Mouse (Mus musculus): ENCODE measurements around the gene Hccs.
"Not testable (repeated sequence)": the region's sequence is repeated elsewhere in the genome, so short reads cannot be mapped to it uniquely, and the experiment has no call there.

The Hccs gene

DNA sequence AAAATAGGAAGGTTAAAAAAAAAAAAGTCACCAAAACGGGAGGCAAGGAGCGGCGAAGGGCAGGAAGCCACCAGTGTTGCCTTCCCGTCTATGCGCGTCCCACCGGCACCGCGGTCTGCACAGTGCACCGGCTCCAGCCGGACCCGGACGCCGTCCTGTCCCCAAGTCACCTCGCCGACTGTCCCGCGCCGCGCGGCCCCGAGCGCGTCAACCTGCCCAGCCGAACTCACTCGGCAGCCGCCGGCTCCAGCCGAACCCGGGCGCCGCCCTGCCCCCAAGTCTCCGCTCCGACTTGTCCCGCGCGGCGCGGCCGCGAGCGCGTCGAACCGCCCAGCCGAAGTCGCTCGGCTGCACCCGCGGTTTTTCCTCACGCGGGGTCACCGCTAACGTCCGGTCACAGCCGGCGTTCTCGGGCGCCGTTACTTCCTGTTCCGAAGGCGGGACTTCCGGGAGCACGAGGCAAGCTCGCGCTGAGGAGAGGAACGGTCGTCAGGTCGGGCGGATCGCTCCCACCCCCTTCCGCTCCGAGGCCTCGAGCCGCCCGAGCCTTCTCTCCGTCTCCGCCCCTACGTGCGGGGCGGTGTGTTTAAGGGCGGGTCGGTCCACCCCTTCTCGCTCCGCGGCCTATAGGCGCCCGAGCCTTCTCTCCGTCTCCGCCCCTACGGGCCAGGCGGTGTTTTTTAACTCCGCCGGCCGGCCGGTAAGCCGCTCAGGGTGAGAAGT is at the start of gene Hccs:
Hccs (minus strand) TSS at position 428 of the 723 bp plus-strand sequence.
- peak; percentile 81 to 92 for DNase-seq

DNA sequence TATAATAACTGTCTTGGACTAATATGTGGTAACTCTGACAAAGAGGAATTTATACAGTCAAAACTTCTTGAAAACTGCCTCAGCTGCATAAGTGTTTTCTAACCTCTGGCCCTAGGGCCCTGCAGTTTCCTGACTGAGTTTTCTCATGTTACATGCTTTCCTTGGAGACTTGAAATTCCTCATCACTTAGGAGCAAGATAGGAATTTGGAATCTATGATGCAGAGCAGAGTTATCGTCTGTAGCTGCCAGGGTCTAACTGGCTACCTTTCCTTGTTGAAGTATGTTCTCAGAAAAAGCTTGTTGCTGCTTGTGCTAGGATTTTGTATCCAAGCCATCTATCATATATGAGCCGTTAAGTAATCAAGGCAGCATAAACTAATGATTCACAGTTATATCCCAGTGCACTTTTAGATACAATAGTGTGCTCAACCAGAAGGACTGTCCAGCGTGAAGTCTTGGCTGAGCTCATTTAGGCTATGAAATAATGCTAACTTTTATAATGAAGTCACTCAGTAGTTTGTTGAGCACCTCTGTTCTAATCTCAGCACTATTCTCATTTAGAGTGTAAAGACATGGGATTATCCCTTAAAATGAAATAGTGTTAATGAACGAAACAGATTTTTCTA is 37.1 kb upstream of the Hccs start:
- no peak for DNase-seq

DNA sequence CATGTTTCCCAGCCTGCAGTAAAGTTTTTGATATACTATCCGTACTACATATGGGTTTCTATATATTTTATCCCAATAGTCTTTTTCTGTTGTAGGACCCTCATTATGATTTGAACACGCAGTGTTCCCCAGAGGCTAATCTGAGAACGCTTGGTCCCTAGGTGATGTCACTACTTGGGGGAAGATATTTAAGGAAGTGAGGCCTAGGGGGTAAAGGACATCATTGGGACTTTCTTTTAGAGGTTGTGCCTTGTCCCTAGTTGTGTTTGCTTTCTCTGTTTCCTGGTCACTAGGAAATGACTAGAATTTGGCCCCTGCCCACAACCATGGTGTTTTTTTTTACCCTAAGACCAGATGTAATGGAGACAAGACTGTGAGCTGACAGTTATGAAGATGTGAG is 18.0 kb upstream of the Hccs start:
- no peak for DNase-seq

DNA sequence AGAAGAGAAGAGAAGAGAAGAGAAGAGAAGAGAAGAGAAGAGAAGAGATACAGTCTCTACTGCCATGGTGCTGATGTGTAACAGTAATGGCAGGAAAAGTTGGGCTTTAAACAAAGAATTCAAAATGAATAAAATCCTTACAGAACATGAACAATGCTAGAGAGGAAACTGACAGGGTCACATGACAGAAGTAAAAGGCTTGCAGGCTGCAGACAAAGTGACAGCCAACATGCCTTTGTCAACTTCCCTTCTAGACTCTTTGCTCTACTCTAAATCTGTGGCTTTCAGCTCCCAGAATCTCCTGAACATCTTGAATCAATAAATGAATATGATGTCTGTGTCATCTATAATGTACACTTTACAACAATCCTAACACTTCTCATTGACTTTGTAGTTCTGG is 17.4 kb upstream of the Hccs start:
- DNase-seq: no peak

DNA sequence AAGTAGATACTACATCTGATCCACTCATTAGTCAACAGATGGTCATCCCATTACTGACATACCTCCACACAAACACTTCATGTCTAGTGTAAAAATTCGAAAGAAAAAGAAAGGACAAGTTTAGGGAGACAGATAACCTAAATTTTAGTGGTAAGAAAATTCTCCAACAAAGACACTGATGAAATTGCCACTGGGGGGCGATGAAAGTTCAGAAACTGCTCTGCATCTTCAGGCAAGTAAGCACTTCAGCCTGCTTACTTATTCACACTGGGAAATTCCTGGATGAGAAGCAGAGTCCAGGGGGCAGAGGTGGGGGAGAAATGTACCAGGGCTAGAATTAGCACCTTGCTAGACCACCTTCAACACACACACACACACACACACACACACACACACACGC is 12.1 kb upstream of the Hccs start:
- no peak for DNase-seq

DNA sequence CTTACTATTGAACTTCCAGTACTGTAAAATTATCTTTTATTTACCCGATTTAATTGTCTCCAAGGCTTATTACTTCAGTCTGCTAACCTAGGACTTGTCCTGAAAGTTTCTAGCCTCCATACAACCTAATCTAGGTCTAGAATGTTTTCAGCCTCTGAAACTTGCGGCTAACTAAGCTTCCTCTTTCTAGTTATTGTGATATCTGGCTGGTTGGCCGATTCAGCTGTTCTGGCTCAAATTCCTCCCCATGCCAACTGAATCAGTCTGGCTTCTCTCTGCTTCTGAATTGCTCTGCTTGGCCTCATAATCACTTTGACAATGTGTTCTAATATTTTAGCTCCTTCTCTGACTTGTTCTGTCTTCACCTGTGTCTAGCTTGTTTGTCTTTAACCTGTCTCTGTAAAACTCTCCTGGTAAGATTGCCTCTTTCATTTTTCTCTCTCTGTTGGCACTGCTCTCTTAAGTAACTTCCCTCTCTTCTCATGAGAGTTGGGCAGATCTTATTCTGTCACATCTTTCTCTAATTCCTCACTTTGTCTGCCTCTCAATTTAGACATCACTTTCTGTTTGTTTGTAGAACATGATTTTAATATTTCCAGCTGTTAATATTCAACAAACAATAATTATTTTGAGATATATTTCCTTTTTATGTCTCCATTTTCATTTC is 5.9 kb upstream of the Hccs start:
- DNase-seq: no peak

DNA sequence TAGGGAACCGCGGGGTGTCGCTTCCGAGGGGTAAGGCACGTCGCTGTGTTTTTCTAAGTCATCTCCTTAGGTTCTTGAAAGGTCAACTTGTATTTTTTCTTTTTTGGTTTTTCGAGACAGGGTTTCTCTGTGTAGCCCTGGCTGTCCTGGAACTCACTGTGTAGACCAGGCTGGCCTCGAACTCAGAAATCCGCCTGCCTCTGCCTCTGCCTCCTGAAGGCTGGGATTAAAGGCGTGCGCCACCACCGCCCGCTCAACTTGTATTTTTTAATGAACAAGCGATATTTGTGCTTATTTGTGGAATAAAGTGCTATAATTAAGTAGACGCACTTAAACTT is 465 bp upstream of the Hccs start:
- not testable (repeated sequence) for DNase-seq

DNA sequence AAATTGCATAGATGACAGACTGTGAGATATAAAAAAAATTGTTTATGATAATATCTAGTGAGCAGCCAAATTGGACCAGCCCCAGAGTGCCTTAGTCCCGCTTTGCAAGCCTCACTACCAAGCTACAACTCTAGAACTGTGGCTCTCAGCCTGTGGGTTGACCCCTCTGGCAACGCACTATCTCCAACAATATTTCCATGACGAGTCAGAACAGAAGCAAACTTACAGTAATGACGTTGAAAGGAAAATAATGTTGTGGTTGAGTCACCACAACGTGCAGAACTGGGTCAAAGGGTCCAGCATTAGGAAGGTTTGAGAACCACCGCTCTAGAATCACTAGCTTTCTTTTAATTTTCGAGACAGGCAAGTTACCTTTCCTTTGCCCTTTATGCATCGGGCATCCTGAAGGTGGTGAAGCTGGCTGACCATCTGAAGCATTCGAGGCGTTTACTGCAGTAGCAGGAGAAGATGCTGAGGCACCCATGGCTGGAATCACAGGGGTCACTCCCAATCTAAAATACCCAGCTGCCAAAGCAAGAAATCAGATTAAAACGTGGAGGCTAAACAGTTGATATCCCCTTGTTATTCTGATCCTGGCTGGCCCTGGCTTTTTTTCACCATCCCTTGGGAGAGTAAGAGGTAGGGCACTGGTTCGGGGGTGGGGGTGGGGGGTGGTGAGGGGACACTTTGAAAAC is 959 bp downstream of the Hccs start:
- no peak for DNase-seq

DNA sequence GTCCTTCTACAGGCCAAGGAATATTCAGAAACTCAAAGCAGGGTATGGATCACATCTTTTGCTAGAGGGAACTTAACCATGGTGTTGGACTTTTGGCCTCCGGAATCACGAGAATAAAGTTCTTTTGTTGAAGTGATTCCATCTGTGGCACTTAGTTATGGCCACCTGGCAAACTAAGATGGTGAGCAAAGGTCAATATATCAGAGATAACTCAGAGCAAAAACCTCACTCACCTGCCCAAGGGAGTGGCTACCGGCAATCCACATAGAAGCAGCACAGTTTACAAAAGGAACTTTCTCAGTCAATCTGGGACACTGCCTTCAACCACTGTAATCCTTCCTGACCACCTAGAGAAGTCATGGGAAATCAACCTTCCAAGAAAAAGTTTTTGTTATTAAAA is 11.6 kb downstream of the Hccs start:
- DNase-seq: no peak

DNA sequence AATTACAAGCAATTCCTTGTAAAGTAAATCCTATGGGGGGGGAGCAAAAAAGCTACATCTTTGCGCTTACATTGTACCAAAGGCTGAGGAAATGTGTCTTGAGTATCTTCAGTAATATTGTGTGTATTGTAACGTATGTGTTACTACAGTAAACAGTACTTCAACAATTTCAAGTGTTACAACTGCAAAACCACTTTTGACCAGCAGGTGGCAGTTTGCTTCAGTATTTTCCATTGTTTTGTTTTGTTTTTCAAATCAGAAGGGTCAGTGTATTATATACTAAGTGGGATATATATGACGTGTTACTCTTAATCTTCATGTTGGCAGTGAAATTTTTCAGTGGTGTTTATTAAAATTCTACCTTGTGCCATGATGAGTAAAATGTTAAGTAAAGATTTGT is 16.2 kb downstream of the Hccs start:
- peak; percentile 9 to 13 for DNase-seq

DNA sequence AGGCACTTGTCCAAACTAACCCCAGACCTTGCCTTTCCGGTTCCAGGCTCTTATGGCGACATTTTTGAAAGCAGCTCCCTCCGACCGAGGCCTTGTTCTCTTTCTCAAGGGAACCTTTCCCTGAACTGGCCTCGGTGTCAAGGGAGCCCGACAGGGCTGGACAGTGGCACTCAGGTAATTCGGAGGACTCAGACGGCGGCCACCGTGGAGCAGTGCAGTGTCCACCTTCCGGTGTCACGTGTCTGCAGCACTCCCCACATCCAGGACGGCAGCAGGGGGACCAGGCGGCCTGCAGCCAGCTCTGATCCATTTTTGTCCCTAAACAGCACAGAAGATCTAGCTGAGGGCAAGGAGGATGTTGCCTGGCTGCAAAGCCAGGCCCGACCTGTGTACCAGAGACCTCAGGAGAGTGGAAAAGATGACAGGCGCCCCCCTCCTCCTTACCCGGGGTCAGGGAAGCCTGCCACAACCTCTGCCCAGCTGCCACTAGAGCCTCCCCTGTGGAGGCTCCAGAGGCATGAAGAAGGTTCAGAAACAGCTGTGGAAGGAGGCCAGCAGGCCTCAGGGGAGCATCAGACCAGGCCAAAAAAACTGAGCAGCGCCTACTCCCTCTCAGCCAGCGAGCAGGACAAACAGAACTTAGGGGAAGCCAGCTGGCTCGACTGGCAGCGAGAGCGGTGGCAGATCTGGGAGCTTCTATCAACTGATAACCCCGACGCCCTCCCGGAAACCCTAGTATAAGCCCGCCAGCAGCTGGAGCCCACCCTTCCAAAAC is 17.7 kb downstream of the Hccs start:
- DNase-seq: peak in 1 of 2 experiments; percentile 4

DNA sequence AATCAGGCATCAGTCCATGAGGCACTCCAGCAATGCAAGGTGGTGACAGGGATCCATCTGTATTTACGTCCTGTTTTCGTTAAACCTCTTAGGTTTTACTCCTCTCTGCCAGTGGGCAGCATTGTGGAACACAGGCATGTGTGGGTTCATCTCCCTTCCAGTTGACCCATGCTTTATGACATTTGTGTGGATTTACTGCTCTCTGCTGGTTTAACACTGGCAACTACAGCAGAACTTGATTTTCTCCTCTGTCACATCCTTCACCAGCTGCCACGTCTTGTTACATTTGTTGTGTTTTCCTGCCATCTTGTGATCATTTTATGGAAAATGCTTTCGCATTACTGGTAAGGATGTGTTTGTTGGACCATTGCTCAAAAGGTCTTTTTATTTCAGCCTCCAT is 20.6 kb downstream of the Hccs start:
- DNase-seq: no peak

DNA sequence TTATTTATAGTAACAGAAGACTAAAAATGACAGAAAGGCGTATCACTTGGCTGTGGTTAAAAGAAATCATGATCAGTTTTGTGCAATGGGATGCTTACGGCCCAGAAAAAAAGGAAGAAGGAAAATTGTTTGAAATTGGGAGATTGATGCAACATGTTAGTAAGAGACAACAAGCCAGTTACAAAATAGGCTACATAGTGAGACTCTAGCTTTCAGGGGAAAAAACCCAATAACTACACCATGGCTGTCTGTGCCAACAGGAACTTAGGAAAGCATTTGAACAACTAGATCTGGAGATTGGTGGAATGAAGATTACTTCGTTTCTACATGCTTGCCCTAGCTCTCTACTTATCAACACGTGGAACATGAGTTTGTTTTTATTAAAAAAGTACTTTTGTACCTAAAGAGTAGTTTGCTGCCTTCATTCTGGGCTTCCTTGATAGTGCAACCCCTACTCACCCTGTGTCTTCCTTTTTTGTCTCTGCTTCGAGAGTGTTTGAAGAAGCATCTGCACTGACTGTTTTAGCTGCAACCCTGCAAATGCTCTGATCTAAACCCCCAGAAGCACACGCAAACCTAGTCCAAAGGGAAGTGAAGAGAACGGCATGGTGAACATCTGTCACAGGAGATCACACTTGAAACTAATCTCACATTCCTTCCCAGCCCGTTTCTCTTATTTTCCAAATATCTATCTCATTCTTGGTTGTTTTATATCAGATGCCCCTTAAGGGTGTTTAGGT is 56.6 kb downstream of the Hccs start:
- DNase-seq: no peak

DNA sequence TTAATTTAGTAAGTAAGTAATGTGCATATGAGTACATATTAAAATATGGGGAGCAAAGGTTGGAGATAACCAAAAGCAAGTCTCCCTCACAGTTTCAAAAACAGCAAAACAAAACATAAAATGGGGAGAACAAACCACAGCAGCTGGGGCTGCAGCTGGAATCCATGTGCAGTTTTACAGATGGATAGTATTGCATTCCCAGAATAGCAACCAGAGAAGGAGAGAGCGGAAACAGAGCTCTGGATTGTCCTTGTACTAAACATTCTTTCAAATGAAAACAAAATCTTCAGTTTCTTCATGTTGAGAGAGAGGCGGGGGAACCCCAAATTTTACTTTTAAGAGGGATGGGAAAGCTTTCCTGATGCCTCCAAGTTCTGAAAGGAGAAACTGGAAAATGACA is 58.0 kb downstream of the Hccs start:
- DNase-seq: no peak

DNA sequence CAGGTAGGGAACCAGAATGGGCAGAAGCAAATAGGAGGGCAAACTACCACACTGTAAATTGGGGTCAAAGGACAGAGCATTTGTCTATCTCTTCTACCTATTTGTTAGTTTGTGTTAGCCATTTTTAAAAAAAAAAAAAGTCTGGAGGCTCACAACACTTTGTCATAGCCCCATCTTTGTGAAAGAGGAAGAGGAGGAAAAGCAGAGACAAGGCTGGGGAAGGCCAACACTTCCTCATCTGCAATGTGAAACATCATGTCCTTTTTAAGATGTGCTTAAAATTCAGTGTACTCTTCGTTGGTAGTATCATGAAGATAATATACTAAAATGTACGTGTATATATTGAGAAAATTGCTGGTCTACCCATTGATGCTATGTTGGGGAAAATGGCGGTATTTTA is 59.1 kb downstream of the Hccs start:
- DNase-seq: no peak

DNA sequence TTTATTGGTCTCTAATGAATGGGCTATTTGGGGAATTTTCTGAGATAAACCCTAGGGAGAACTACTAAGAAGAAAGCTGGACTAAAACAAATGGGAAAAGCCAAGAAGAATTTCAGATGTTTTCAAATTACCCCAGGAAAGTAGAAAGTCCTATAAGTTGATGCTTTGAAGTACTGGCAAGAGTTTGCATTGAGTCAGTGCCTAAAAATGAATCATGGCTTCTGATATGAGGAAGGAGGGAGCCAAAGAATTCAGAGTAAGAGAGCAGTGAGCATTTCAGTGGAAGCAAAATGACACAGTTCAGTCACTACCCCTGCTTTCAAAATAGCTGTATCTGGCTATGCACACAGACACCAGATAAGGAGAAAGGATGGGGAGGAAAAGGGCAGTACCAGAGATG is 63.4 kb downstream of the Hccs start:
- DNase-seq: no peak

DNA sequence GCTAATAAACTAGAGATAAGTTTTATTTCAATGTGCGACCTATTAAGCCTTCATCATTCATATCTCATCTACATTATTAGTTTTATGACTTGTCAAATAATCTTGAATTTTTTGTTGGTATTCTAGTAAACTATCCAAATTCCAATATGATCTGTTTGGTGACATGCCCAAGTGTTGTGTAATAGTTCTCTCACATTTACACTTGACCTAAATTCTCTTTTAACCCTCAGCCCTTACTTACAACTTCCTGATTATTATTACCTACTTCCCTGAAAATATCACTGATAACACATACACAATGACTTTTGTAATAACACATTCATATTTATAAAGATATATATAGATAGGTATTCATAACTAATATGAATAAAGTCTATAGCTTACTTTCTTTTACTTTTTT is 64.3 kb downstream of the Hccs start:
- no peak for DNase-seq

DNA sequence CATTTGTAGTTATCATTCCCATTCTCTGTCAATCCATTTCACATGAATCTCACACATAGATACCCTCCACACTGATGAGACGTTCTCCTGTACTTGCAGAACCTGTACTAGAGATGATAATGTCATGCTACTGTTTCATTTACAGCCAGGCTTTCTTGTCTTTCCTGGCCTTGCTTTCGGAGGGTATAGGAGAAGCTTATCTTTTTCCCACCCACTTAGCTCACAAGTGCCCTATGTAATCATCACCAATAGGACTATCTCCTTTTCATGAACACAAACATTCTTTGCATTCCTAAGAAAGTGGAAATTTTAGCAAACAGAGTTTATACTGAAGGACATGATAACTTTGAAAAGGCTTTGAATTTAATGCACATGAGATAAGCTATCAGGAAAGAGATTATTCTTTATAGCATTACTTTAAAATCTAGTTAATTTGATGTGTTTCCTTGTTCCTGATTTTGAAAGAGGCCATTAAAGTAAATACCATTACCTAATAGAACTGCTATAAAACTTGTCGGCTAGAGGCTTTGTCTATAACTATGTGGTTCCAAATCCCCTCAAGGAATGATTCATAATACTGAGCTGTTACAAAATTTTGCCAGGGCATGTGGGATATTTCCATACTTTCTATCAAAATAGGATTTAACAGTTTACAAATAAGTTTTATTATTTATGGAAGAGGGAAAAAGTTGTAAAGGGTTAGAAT is 97.7 kb downstream of the Hccs start:
- no peak for DNase-seq

DNA sequence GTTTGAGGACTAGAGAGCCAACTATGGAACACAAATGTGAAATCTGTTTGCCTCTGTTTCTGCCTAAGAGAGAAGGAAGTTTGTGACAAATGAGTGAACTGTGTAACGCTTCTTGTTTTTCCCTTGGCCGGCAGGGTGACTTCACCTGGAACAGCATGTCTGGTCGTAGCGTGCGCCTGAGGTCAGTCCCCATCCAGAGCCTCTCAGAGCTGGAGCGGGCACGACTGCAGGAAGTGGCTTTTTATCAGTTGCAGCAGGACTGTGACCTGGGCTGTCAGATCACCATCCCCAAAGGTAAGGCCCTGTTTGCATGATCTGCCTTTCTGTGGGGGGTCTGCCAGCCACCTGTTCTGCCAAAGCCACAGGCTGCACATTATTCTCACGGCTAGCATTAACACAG is 100.1 kb downstream of the Hccs start:
- DNase-seq: no peak

DNA sequence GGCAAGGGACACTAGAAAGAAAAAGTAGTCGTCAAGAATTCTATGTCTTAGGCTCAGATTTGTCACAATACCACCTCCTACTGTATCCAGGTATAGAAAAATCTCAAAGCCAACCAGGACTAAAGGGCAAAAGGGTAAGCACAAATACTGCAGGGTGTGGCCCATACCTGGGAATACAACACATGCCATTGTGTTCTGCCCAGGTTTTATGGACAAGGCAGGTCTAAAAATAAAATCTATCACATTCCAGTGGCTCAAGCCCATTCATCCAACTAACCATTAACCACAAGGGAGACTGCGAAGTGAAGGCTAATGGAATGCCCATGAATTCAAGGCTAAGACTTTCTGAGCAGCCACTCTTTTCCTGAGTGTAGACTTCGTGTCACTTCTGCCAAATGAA is 110.2 kb downstream of the Hccs start:
- no peak for DNase-seq

Data from thymus, postnatal 36 days (tissue).